Mouse (Mus musculus) megakaryocyte-erythroid progenitor cell, adult 5-6 weeks (primary cell): ENCODE results near the gene Pdss2. TPM values are rescaled to one million over a fixed set of nuclear protein-coding genes. Genes with fewer than 3 reads are reported as not detected.

Experiments
- ATAC-seq: replicated peaks from 2 replicates; pipeline ENCODE4 v1.8.0; 2016; ENCODE audit warnings: mild to moderate bottlenecking, inconsistent platforms; ENCODE audit not compliant: severe bottlenecking, poor library complexity, low FRiP score, low TSS enrichment
- total RNA-seq, 2 experiments: library from RNA; stranded (forward) in 1 of 2; stranded (reverse) in 1 of 2; fragments of 200-1000, 215-1000 nt in 1 of 2; fragments of >200 nt in 1 of 2; fragmentation: Nextera tagmentation in 1 of 2; gene quantifications; 2 replicates each; pipeline ENCODE4 v1.2.3; 2014 to 2017

The Pdss2 gene
- total RNA-seq, 2 experiments from 2014 or later, result 20.2 to 27.2 TPM

- peak; percentile 57; the same call in 1 of the 2 replicates for ATAC-seq
These were observed 71.2 kb downstream of the Pdss2 start for GRCm38 (mm10) chr10:43292454-43292853.

GRCm38 (mm10) chr10:43294331-43294730 lies 73.0 kb downstream of the Pdss2 start:
- ATAC-seq, result no peak

GRCm38 (mm10) chr10:43308105-43308810 lies 87.0 kb downstream of the Pdss2 start:
- no peak for ATAC-seq

GRCm38 (mm10) chr10:43310781-43311392 lies 89.6 kb downstream of the Pdss2 start:
- ATAC-seq, result no peak

GRCm38 (mm10) chr10:43312211-43312610 lies 90.9 kb downstream of the Pdss2 start:
- no peak for ATAC-seq

GRCm38 (mm10) chr10:43312658-43313417 lies 91.6 kb downstream of the Pdss2 start:
- peak; percentile 92 for ATAC-seq

GRCm38 (mm10) chr10:43315228-43315627 lies 93.9 kb downstream of the Pdss2 start:
- no peak for ATAC-seq

GRCm38 (mm10) chr10:43317327-43317951 lies 96.2 kb downstream of the Pdss2 start:
- ATAC-seq, result no peak

- no peak for ATAC-seq
These were observed 99.7 kb downstream of the Pdss2 start for GRCm38 (mm10) chr10:43321019-43321418.

- ATAC-seq, result no peak
These were observed 101.3 kb downstream of the Pdss2 start for GRCm38 (mm10) chr10:43322446-43323178.

GRCm38 (mm10) chr10:43323386-43323785 lies 102.1 kb downstream of the Pdss2 start:
- peak; percentile 73; the same call in 1 of the 2 replicates for ATAC-seq

- no peak for ATAC-seq
These were observed 108.5 kb downstream of the Pdss2 start for GRCm38 (mm10) chr10:43329813-43330212.

GRCm38 (mm10) chr10:43330691-43331090 lies 109.4 kb downstream of the Pdss2 start:
- ATAC-seq, result no peak

- ATAC-seq, result no peak
These were observed 110.8 kb downstream of the Pdss2 start for GRCm38 (mm10) chr10:43331931-43332701.

GRCm38 (mm10) chr10:43335874-43336273 lies 114.6 kb downstream of the Pdss2 start:
- ATAC-seq, result no peak

GRCm38 (mm10) chr10:43337110-43337509 lies 115.8 kb downstream of the Pdss2 start:
- no peak for ATAC-seq

GRCm38 (mm10) chr10:43339811-43340210 lies 118.5 kb downstream of the Pdss2 start:
- ATAC-seq, result no peak

- ATAC-seq, result no peak
These were observed 128.4 kb downstream of the Pdss2 start for GRCm38 (mm10) chr10:43349718-43350117.

GRCm38 (mm10) chr10:43357884-43358283 lies 136.6 kb downstream of the Pdss2 start:
- ATAC-seq, result no peak
